Mouse (Mus musculus) WW6 (cell line): ENCODE measurements at regions not wholly inside any gene's neighbourhood (a gene's known extent, or its start where the extent isn't known, plus 50 kb on each side); places are given as distances from the start of the nearest gene placed in this dataset.
"Not testable (repeated sequence)": the region's sequence is repeated elsewhere in the genome, so short reads cannot be mapped to it uniquely, and the experiment has no call there.

Experiments used
- DNase-seq: peaks from one replicate; pipeline ENCODE4 v3.0.0-alpha.2; 2013; ENCODE audit warnings: low read depth, low spot score

DNA sequence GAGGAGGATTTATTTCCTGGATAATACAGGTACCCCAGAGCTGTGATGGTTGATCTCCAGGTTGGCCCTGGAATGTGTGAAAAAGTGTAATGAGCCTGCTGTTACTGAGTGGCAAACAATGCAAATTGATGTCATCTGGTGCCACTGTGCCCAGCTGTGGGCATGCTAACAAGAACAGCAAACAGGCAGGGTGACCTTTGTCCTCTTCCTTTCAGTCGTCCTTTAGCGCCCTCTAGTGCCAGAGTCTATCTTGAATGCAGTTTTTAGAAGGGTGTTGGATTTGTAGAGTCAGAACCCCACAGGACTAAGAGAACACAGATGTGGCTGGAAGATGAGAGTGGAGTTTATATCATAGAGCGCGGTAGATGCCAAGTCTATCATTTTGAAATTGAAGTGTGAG, 164.3 kb downstream of the Sdhaf3 start:
- DNase-seq, result peak; percentile 38

DNA sequence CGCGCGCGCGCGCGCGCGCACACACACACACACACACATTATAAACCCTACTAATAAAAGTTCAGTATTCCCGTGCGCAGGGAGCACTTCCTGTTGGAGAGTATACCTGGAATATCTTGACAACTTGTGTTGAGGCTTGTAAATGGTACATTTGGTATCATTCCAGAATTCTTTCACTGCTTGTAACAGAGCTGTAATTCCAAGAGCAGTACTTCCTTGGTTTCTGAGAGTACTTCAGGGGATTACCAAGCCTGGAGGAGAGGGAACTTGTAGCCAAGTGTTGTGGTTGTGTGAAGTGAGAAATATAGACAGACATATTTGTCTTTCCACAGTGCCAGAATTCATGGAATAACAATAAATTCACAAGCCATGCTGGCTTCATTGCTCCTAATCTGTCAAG, 177.2 kb downstream of the Sdhaf3 start:
- no peak for DNase-seq

DNA sequence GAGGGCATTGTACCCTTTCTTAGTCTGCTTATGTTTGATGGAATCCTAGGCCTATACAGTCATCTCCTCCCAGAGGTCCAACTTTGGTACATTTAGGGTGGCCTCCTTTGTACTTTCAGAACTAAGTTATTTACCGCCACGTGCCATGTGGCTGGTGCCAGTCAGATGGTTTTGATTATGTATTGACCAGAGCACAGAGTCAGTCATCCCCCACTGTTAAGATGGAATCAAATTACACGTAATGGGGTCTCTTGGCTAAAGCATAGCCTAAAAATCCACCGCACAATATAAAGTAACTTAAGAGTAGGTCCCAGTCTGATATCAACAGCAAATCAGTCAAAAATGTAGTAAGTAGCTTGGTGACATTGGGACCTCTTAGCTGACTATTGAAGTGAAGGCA, 178.3 kb downstream of the Sdhaf3 start:
- no peak for DNase-seq

DNA sequence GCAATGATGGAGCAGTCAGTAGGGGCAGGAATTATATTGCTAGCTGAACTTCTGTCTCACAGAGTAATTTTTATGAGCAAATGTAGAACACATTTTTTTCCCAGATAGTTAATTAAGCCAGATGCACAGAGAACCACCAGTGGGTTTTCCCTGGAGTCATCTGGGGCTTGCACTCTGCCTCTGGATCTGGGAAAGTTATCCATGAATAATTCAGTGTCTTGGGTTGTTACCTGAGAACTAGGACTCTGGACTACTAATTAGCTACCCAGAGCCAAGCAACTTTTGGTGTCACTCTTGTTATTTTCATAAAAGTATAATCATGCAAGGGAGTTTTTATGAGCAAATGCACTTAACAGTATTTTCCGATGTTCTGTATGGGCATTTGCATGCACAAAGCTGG, 179.1 kb downstream of the Sdhaf3 start:
- no peak for DNase-seq

DNA sequence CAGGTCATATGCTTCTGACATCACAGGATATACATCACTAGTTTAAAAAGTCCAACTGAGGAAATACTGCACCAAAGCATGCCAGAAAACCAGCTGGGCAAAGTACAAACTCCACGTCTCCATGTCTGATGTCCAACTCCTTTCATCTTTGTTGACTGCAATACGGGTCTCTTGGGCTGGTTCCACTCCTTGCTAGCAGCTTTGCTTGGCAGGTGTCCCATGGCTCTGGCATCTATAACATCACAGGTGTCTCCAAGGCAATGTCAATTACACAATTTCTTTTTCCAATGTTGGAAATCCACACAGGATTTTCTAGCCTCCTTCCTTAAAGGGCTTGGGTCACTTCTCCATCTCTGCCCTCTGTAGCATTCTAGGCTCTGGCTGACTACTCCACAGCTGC, 225.9 kb downstream of the Sdhaf3 start:
- DNase-seq, result no peak

DNA sequence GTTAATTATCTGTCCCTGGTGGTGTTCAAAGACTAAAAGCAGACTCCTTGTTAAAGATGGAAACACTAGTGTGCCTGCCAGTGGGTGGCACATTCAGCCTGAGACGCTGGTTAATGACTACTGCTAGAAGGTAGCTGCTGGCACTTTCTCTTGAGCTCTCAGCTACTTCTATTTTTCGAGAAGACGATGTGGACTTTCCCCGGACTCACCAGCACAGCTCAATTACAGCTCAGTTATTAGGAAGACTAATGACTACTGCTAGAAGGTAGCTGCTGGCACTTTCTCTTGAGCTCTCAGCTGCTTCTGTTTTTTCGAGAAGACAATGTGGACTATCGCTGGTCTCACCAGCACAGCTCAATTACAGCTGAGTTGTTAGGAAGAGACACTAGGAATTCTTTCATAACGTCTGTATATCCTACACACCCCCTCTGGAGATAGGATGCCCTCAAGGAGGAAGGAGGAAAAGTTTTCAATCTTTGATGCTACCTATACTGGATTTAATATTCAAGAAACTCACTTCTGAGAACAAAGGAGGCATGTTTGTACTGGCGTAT, 243.3 kb downstream of the Sdhaf3 start:
- DNase-seq, result no peak

DNA sequence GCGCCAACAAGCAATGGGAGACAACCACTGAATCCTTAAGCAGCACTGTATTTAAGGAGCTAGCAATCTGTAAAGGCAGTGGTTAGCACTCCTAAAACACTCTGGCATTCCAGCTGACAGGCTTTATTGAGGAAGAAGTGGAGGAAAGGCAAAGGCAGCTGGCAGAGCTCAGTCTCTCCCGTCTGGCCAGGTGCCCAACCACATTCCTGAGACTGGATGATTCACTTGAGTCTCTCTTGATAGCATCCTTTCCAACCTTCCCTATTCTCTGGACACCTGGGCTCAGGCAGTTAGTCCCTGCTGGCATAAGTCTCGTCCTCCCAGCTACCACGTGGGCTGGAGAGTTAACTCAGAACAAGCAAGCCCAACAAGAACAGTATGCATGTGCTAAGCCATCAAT, 260.1 kb downstream of the Sdhaf3 start:
- DNase-seq, result no peak

DNA sequence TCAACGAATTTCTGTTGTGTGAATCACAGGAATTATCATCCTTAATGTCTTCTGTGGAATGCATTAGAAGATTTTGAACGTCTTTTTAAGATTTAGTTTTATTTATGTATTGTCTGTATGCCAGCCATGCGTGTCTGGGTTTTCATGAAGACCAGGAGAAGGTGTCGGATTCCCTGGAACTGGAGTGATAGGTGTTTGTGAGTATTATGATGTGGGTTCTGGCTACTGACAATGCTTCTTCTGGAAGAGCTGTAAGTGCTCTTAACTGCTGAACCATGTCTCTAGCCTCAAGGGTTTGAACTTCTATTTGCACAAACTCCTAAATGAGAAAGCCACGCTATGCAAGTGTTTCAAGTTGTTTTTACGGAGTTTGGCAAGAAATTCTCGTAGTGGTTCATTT, 296.5 kb downstream of the Sdhaf3 start:
- DNase-seq, result no peak

DNA sequence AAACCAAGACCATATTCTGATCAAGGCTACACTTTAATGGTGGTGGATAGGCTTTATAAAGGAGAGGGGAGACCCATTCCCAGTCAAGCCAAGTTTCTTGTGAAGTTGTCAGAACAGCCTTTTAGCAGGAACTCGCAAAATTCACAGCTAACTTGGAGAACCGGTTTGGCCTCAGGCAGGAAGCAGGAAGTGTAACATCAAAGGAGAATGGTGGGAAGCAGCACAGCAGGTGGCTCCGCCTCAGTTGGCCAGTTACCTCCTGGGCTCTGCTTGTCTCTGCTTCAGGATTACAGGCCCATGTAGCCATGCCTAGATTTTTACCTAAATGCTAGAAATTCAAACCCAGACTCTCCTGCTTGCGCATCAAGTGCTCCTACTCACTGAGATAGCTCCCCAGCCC, 277.2 kb upstream of the Tac1 start:
- DNase-seq, result no peak

DNA sequence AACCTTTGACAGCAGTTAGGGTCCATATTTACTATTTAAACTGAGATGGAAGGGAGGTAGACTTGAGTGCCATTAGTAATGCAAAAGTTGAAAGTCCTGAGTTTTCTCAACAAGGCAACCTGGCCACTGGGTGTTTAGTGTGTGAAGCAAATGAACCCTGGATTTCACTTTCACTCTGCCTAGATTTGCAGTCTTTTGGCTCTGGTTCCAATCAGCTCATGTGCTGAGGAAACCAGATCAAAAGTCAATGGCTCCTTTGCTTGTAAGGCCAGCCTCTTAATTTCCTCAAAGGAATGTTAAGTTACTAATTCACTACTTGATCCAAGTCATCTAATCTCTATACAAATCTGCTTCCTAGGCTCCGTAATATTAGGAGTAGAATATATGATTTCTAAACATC, 247.7 kb upstream of the Tac1 start:
- DNase-seq, result no peak

DNA sequence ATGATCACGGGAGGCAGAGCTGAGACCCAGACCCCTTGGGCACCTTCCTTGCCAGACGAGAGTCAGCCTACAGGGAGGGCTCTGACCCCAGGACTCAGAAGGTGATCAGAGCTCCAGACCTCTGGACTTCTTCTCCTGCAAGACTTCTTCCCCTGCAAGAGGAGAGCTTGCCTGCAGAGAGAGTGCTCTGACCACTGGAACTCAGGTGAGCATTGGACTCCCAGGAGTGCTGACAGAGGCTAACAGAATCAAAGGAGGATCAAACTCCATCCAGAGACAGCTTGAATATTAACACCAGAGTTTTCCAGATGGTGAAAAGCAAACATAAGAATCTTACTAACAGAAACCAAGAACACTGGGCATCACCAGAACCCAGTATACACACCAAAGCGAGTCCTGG, 241.2 kb upstream of the Tac1 start:
- no peak for DNase-seq

DNA sequence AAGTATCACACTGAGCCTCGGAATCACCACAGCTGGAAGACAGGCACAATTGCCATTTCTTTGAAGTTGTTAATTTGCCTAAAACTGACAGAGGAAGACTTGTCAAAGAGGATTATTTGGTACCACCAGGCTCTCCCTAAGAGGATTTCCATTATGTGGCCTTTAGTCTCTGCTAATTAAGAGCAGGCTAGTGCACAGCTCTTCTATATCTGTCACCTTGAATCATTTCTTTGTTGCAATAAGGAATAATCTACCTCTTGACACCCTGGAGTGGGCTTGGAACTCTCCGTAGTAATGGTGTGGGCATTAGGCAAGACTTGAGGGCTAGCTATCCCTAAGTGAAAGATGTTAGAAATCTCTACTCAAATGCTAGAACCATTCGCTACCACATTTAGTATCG, 227.7 kb upstream of the Tac1 start:
- DNase-seq, result no peak

DNA sequence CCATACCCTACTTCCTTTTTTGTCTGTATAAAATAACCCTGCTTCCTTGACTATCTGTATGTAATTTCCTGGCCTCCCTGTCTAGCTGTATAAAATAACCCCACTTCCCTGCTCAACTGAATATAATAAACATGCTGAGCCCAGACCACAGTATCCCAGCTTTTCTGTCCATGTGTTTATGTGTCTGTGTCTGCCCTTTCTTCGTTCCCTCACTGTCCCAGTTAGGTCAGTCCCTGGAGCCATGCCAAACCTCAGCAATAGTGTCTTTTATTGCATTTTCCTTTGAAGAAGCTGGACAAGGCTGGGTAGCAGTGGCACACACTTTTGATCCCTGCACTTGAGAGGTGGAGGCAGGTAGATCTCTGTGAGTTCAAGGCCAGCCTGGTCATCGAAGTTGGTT, 198.0 kb upstream of the Tac1 start:
- DNase-seq, result no peak

DNA sequence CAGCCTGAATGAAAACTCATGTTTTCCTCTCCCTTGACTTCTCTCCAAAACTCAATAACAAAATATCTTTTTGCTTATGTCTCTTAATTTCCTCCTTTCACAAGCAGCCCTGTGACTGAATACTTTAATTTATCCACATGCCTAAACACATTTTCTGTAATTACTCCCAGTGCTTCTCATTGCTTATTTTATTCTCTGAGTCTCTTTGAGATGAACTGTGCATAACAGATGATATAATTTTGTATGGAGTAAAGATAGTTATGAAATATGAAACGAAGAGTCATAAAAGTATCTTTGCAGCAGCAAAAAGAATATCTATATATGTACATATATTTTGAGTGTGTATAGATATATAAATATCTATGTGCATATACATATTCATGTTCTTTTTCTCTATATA, 187.5 kb upstream of the Tac1 start:
- no peak for DNase-seq

DNA sequence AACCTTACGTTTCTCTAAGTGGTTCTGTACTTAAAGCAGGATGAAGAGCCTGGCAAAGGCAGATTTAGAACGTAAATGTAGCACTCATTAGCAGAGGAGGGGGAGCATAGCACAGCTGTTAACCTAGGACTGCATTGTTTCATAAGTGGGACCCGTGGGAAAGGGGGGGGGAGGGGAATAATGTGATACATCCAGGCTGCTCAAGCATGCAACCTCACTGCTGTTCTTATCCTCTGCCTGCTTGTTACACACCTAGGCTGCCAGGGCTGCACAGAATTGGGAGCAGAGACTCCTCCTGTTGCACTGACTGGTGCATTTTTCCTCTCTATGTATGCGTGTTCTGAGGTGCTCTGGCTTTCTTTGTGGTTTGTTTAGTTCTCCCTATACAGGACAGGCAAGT, 180.1 kb upstream of the Tac1 start:
- no peak for DNase-seq

DNA sequence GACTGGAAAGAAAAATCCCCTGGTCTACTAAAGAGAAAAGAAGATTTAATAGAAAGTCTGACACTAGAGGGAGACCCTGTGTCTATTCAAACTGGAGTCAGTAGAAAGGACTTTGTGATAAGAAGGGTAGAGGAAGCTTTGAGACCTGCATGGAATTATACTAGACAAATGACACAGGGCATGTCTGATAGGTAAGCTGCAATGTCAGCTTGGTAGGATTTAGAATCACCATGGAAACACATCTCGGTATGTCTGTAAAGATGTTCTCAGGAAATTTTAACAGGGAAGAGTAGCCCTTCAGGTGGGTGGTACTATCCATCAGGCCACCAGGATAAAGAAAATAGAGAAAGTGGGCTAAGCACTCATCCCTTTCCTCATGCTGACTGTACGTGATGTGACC, 178.8 kb upstream of the Tac1 start:
- DNase-seq, result no peak

DNA sequence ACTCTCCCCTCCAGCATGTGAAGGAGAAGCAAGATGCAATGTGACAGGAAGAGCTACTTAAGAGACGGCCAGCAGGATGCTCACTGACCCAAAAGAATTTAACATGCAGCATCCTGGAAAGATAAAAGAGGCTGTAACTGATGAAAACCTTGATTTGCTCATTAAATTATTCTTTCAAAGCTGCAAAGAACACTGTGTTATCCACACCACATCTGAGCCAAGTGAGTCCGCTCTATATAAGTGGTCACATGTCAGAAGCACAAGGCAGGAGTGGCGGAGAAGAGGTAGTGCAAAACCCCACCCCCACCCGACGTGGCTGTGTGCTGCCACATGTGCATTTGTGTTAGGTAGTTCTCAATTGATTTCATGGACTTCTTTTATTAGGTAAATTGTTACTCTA, 176.0 kb upstream of the Tac1 start:
- no peak for DNase-seq

DNA sequence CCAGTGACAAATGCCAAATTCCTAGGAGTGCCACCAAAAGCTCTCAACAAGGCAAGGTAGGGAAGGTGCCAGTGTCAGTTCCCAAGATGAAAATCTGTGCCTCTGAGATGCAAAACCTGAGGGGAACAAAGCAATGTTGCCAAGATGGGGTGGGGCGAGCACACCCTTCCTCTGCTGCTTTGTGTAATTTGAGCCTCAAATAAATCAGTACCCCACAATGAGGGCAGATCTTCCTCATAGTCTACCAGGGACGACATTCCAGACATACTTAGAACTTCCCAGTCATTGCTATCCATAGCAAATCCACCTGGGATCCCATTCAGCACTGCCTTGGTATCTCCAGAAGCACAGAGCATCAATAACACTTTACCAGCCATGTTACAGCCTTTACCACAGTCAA, 129.9 kb upstream of the Tac1 start:
- DNase-seq, result no peak

DNA sequence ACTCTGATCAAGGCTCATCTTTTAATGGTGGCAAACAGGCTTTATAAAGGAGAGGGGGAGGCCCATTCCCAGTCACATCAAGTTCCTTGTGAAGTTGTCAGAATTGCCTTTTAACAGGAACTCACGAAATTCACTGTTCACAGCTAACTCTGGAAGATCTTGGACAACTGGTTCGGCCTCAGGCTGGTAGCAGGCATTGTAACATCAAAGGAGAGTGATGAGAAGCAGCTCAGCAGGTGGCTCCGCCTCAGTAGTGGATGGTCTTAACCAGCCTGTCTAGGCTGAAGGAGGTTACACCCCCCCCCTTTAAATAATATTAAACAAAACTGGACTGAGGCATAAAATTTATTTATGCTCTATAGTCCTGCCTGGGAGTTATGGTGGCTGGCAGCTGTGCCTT, 113.0 kb upstream of the Tac1 start:
- no peak for DNase-seq

DNA sequence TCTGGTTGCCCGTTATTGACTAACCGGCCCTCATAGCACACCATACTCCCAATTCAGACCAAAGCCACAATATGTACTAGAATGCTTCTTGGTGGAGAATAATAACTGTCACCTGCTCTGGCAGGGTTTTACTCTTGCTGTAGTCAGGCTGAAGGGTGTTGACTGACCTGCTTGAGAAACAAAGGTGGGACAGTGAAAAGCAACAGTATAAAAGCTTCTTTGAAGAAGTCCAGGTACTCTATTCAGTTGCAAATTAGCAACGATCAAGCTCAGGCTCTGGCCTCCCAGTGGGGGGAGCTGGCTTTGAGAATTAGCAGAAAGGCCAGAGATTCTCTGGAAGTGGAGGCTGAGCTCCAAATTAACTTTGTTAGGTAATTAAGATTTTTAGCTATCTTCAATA, 112.4 kb upstream of the Tac1 start:
- not testable (repeated sequence) for DNase-seq

DNA sequence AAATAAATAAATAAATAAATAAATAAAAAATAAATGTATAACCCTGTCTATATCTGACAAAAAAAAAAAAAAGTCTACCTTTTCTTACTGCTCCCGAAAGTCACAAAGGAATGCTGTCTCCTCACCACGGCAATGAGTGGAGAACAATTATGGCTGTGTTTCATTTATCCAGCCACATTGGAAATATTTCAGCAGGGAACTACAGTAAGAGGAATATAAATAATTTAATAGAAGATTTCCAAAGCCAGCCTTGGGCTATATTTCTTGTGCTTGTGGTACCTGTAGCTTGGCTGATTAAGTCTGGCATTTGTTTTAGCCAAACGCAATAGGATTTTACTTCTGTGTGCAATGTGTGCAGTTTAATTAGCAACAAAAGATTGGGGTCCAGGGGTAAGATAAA, 98.8 kb upstream of the Tac1 start:
- no peak for DNase-seq

DNA sequence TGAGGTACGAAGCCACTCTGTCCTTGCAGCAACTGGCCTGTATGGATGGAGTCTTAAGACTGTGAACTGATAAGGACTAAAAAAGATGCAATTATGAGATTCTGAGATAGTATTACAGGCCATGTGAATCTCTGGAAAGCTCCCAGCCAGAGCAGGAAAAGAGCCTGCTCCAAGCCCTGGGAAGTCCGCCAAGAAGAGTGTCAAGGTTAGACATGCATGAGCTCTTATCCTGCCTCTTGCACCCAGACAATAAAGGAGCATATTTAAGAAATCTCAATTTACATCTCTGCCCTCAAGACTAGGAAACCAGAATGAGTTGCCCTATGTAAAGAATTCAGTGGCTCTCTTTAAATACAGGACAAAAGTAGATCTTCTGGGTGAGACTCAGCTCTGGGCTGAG, 90.8 kb upstream of the Tac1 start:
- no peak for DNase-seq

DNA sequence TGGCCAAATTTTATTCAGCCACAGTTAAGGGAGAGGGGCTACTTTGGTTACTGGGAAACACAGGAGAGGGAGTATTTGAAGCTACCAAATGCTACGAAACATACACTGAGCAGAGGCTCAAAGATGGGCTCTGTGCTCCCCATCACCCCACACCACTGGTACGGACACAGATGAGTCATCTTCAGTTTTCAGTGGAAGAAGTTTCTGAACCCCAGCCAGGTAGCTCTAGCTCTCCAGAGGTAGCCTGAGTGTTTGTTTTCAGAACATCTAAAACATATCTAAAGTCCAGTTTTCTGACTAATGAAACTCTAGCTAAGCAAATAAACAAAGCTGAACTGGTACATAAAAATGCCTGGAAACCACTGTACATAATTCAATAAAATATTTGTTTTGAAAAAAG, 90.3 kb upstream of the Tac1 start:
- no peak for DNase-seq

DNA sequence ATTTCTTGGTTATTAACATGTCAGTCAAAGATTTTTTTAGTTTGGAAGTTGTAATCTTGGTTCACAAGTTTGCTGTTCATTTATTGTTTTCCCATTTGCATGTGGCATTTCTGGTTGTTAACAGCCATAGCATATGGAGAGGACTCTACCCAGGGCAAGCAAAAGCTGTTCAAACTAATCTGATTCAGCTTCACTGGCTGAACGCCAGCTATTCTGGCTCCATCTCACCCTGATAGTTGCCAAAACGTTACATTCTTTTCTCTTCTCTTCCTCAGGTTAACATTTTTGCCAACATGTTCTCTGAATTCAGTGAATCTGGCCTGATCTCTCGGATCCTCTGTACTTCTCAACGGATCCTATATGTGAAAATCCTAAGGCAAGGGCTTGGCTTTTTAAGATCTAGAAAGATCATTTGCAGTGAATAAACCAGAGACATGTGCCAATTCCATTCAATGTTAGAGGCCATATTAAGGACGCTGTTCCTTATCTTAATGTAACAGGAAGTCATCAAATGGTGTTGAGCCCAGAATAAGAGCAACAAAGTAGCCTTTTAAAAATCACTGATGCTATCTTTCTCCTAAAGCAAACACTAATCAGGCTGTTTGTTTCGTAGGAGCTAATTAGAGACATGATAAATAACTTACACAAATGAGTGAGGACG, 82.2 kb upstream of the Tac1 start:
- no peak for DNase-seq
